Mouse (Mus musculus) layer of hippocampus, adult 2 months (tissue): ENCODE measurements at regions not wholly inside any gene's neighbourhood (a gene's known extent, or its start where the extent isn't known, plus 50 kb on each side); places are given as distances from the start of the nearest gene placed in this dataset.

Source experiments
- DNase-seq, 2 experiments: peaks; one replicate each; pipeline ENCODE4 v3.0.0; 2022; ENCODE audit warnings: low spot score in 2 of 2
- H3K27ac ChIP-seq: fragments of 200-600 bp; 2 replicates; pipeline ENCODE4 v1.8.1; 2022
- H3K4me3 ChIP-seq: fragments of 200-600 bp; 2 replicates; pipeline ENCODE4 v1.8.1; 2022; ENCODE audit warnings: mild to moderate bottlenecking
- CTCF ChIP-seq: fragments of 200-600 bp; conservative IDR thresholded peaks from 2 replicates; pipeline ENCODE4 v1.8.1; 2022; ENCODE audit warnings: antibody characterized with exemption, mild to moderate bottlenecking, moderate library complexity

DNA sequence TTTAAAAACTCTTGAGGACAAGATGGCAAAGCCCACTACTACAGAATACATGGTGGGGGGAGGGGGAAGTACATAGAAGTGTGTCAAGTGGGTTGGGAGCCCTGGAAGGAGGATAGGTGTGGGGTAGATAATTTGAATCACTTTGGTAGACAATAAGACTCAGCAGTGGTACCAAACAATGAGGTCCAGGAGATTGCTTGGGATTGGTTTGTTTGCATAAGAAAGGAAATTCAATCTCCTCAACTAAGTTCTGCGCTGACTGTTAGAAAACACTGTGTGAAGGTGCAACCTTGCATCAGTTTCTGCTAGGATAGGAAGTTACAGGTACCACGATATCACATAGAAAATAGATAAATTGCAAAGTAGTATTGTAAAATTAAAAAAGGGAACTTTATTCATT, 1595.6 kb upstream of the Pcdh7 start:
- no peak overlapping the region for H3K27ac ChIP-seq
- no peak for DNase-seq
- TF ChIP-seq CTCF = no peak
- H3K4me3 ChIP-seq = no peak overlapping the region

GRCm38 (mm10) chr5:56141616-56142015, 1576.2 kb upstream of the Pcdh7 start:
- no peak for TF ChIP-seq CTCF
- DNase-seq = peak in 1 of 2 experiments; percentile 2
- Histone ChIP-seq H3K4me3 (no peak overlapping the region), H3K27ac (no peak overlapping the region)
